Mouse (Mus musculus): Measurements from ENCODE around the gene Gbf1. TPM values are rescaled to one million over a fixed set of nuclear protein-coding genes. Genes with fewer than 3 reads are reported as not detected.

Gene Gbf1
- polyA plus RNA-seq, 1 experiment = 28.0 TPM

- H3K27ac ChIP-seq (ENCODE audit: insufficient read depth, low read depth, low read length) = no peak overlapping the region
- H3K4me1 ChIP-seq (ENCODE audit: control insufficient read depth, insufficient read depth, low read length) = peaks cover 15% of the 10 kb centered on the region
- no peak for TF ChIP-seq CTCF (IDR thresholded peaks at IDR 0.05; ENCODE audit: low read depth, low read length)
- no peak for TF ChIP-seq POLR2A (IDR thresholded peaks at IDR 0.05; ENCODE audit: borderline replicate concordance, low read depth, low read length)
- no peak overlapping the region for H3K4me3 ChIP-seq (ENCODE audit: insufficient read depth, low read length)
These were observed 179.6 kb downstream of the Gbf1 start for GRCm38 (mm10) chr19:46331936-46332335.

GRCm38 (mm10) chr19:46332721-46333339, 180.5 kb downstream of the Gbf1 start:
- Histone ChIP-seq H3K4me3 (ENCODE audit: insufficient read depth, low read length) (no peak overlapping the region), H3K27ac (ENCODE audit: insufficient read depth, low read depth, low read length) (no peak overlapping the region), H3K4me1 (ENCODE audit: control insufficient read depth, insufficient read depth, low read length) (peaks cover 14% of the 10 kb centered on the region)
- TF ChIP-seq CTCF (IDR thresholded peaks at IDR 0.05; ENCODE audit: low read depth, low read length) = no peak

- H3K4me1 ChIP-seq (ENCODE audit: control insufficient read depth, insufficient read depth, low read length) = peaks cover 14% of the 10 kb centered on the region
- TF ChIP-seq POLR2A (IDR thresholded peaks at IDR 0.05; ENCODE audit: borderline replicate concordance, low read depth, low read length) (no peak), CTCF (IDR thresholded peaks at IDR 0.05; ENCODE audit: low read depth, low read length) (no peak)
- H3K27ac ChIP-seq (ENCODE audit: insufficient read depth, low read depth, low read length) = no peak overlapping the region
- H3K4me3 ChIP-seq (ENCODE audit: insufficient read depth, low read length) = no peak overlapping the region
These were observed 181.6 kb downstream of the Gbf1 start for GRCm38 (mm10) chr19:46333906-46334305.

Other genes starting within 250 kb of the Gbf1 start
- gene Armh3, start 154.0 kb upstream of the Gbf1 start, polyA plus RNA-seq (2012; ENCODE audit: insufficient read depth, insufficient read length, missing spikeins) = 9.6 and 13.2 TPM in 2 replicates
- gene Hps6, start 149.0 kb upstream of the Gbf1 start, polyA plus RNA-seq (2012; ENCODE audit: insufficient read depth, insufficient read length, missing spikeins) = 6.7 and 6.9 TPM in 2 replicates
- gene Pprc1, start 107.6 kb upstream of the Gbf1 start, polyA plus RNA-seq (2012; ENCODE audit: insufficient read depth, insufficient read length, missing spikeins) = 10.9 and 16.5 TPM in 2 replicates
- gene Ldb1, start 107.3 kb upstream of the Gbf1 start, polyA plus RNA-seq (2012; ENCODE audit: insufficient read depth, insufficient read length, missing spikeins) = 103 and 106 TPM in 2 replicates
- gene Nolc1, start 76.6 kb upstream of the Gbf1 start, polyA plus RNA-seq (2012; ENCODE audit: insufficient read depth, insufficient read length, missing spikeins) = 15.8 and 16.8 TPM in 2 replicates
- gene Elovl3, start 20.6 kb upstream of the Gbf1 start, polyA plus RNA-seq (2012; ENCODE audit: insufficient read depth, insufficient read length, missing spikeins) = not detected in 2 replicates
- not detected in 2 replicates for gene Pitx3, start 4.2 kb upstream of the Gbf1 start, polyA plus RNA-seq (2012; ENCODE audit: insufficient read depth, insufficient read length, missing spikeins)
- 44.7 and 51.7 TPM in 2 replicates for gene Nfkb2, start 151.8 kb downstream of the Gbf1 start, polyA plus RNA-seq (2012; ENCODE audit: insufficient read depth, insufficient read length, missing spikeins)
- 0.71 TPM in 1 of 2 replicates, not detected in the other for gene Psd, start 174.6 kb downstream of the Gbf1 start, polyA plus RNA-seq (2012; ENCODE audit: insufficient read depth, insufficient read length, missing spikeins)
- 6.9 and 8.9 TPM in 2 replicates for gene Fbxl15, start 175.7 kb downstream of the Gbf1 start, polyA plus RNA-seq (2012; ENCODE audit: insufficient read depth, insufficient read length, missing spikeins)
- gene Cuedc2, start 186.2 kb downstream of the Gbf1 start, polyA plus RNA-seq (2012; ENCODE audit: insufficient read depth, insufficient read length, missing spikeins) = 136 and 163 TPM in 2 replicates
- 23.2 and 25.5 TPM in 2 replicates for gene Mfsd13a, start 188.6 kb downstream of the Gbf1 start, polyA plus RNA-seq (2012; ENCODE audit: insufficient read depth, insufficient read length, missing spikeins)
- 0.67 TPM in 1 of 2 replicates, not detected in the other for gene 2310034G01Rik, start 197.8 kb downstream of the Gbf1 start, polyA plus RNA-seq (2012; ENCODE audit: insufficient read depth, insufficient read length, missing spikeins)
- 79.0 and 92.5 TPM in 2 replicates for gene Actr1a, start 243.2 kb downstream of the Gbf1 start, polyA plus RNA-seq (2012; ENCODE audit: insufficient read depth, insufficient read length, missing spikeins)
- 14.7 and 15.1 TPM in 2 replicates for gene Sufu, start 244.4 kb downstream of the Gbf1 start, polyA plus RNA-seq (2012; ENCODE audit: insufficient read depth, insufficient read length, missing spikeins)

Measured in bone marrow macrophage, adult 2 months (primary cell).